Mouse (Mus musculus): ENCODE results near the gene Olfr166. TPM values are rescaled to one million over a fixed set of nuclear protein-coding genes. Genes with fewer than 3 reads are reported as not detected.
"Not testable (repeated sequence)": the region's sequence is repeated elsewhere in the genome, so short reads cannot be mapped to it uniquely, and the experiment has no call there.

The Olfr166 gene
- not detected in 2 replicates for polyA plus RNA-seq (2012; rRNA removed)

DNA sequence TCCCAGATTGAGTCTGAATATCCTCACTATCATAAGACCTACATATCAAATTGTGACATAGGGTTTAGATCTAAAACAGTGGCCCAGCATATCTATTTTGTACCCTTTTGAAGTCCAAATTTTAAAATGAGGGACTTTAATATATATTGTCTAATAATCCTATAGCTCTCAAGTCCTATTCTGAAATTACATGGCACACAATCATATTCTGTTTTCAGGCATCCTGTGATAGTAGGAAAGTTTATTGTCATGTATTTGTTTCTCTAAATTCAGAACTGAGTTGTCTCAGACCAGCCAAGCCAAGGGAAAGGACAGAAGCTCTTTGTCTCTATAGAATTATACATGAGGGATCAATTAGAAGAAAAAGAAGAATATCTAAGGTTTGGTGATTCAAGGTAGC lies at the start of gene Olfr166:
Gene Olfr166, plus strand, starts transcription at position 301 of the 400 bp plus-strand sequence.
- no peak within 1 kb of the TSS for H3K27ac ChIP-seq (ENCODE audit: insufficient read depth, low read length)
- H3K4me3 ChIP-seq (replicated peaks; ENCODE audit: insufficient read depth, low read depth, low read length) = no peak within 1 kb of the TSS
- no peaks in the 10 kb centered on the region for H3K4me1 ChIP-seq (ENCODE audit: control insufficient read depth, insufficient read depth, low read length)
- H3K27me3 ChIP-seq (ENCODE audit: control insufficient read depth, insufficient read depth, low read length) = no peaks in the 10 kb centered on the region
- DNase-seq = no peak
- TF ChIP-seq CTCF (IDR thresholded peaks at IDR 0.05; ENCODE audit: borderline replicate concordance, insufficient read depth, low read depth, low read length) (no peak), POLR2A (IDR thresholded peaks at IDR 0.05; ENCODE audit: borderline replicate concordance, insufficient read depth, low read length) (no peak)

DNA sequence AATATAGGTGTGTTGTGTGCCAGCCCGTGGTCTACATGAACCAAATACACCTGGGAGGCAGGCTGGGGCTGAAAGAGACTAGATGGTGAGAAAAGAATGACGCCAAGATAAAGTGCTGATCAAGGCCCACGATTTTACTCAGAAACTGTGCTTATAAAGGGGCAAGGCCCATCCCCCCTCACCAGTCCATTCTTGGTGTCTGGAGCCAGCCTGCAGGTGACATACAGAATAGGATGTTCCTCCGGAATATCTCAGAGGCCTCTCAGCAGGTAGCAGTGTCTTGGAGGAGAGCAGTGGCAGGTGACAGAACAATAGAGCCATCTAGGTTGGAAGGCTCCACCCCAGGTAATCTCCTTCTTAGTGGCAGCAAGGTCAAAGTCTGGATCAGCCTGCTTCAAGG lies 24.8 kb upstream of the Olfr166 start:
- H3K4me1 ChIP-seq (ENCODE audit: control insufficient read depth, insufficient read depth, low read length); H3K27me3 ChIP-seq (ENCODE audit: control insufficient read depth, insufficient read depth, low read length); H3K4me3 ChIP-seq (replicated peaks; ENCODE audit: insufficient read depth, low read depth, low read length); H3K27ac ChIP-seq (ENCODE audit: insufficient read depth, low read length); DNase-seq: not testable (repeated sequence)
- 74% methylated on average over 4 of the region's 4 CpGs for WGBS

DNA sequence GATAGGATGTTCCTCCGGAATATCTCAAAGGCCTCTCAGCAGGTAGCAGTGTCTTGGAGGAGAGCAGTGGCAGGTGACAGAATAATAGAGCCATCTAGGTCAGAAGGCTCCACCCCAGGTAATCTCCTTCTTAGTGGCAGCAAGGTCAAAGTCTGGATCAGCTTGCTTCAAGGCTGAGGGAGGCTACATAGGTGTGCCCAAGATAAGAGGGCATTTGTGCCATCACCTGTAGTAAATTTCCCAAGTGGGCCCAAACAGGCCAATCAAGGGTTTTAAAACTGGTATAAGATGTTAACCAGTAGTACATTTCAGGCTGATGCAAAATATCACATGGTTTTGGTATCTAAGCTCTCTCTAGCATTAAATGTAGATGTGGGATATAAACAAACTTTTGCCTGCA lies 19.1 kb upstream of the Olfr166 start:
- WGBS = 73% methylated on average over 1 of the region's 1 CpGs

DNA sequence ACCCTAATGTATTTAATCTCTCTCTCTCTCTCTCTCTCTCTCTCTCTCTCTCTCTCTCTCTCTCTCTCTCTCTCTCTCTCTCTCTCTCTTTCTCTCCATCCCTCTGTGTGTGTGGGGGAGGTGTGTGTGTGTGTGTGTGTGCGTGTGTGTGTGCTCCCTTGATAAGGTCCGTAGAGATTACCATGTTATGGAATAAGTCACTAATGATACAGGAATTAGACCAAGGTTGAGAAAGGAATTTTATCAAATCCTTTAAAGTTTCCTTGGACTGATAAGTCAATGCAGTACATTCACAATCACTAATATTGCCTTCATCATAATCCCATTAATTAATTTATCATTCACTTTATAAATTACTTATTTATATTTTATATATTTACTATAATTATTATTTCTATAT lies 38.7 kb downstream of the Olfr166 start, which contains the start of gene Olfr167:
Gene Olfr167, minus strand, starts transcription at position 101 of the 400 bp plus-strand sequence.
- H3K27me3 ChIP-seq (ENCODE audit: control insufficient read depth, insufficient read depth, low read length) = no peaks in the 10 kb centered on the region
- TF ChIP-seq CTCF (IDR thresholded peaks at IDR 0.05; ENCODE audit: borderline replicate concordance, insufficient read depth, low read depth, low read length) = no peak
- no peak for TF ChIP-seq POLR2A (IDR thresholded peaks at IDR 0.05; ENCODE audit: borderline replicate concordance, insufficient read depth, low read length)
- 80% methylated on average over 2 of the region's 2 CpGs for WGBS
- no peak within 1 kb of the TSS for H3K4me3 ChIP-seq (replicated peaks; ENCODE audit: insufficient read depth, low read depth, low read length)
- H3K27ac ChIP-seq (ENCODE audit: insufficient read depth, low read length) = no peak within 1 kb of the TSS
- no peaks in the 10 kb centered on the region for H3K4me1 ChIP-seq (ENCODE audit: control insufficient read depth, insufficient read depth, low read length)
- no peak for DNase-seq

More for the DNA sequence above, 19.1 kb upstream of the Olfr166 start:
- no peaks in the 10 kb centered on the region for H3K4me1 ChIP-seq (ENCODE audit: control insufficient read depth, insufficient read depth, low read length)
- DNase-seq = no peak
- no peak overlapping the region for H3K27ac ChIP-seq (ENCODE audit: insufficient read depth, low read length)
- H3K4me3 ChIP-seq (replicated peaks; ENCODE audit: insufficient read depth, low read depth, low read length) = no peak overlapping the region
- TF ChIP-seq CTCF (IDR thresholded peaks at IDR 0.05; ENCODE audit: borderline replicate concordance, insufficient read depth, low read depth, low read length) = no peak
- TF ChIP-seq POLR2A (IDR thresholded peaks at IDR 0.05; ENCODE audit: borderline replicate concordance, insufficient read depth, low read length) = no peak
- no peaks in the 10 kb centered on the region for H3K27me3 ChIP-seq (ENCODE audit: control insufficient read depth, insufficient read depth, low read length)

DNA sequence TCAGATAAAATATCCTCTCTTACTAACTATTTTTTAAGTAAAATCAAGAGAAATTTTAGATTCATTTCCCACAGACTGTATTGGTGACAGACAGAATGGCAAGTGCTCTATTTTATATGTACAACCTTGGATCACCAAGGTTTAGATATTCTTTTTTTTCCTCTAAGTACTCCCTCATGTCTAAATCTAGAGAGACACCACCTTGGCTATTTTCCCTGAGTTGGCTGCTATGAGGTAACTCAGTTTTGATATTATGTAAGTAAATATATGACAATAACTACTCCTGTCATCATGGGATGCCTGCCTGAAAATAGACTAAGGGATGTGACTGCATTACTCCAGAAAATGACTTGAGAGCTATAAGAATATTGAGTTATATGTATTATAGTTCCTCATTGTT lies 52.0 kb downstream of the Olfr166 start, which contains the start of gene Olfr168:
Gene Olfr168, minus strand, starts transcription at position 101 of the 400 bp plus-strand sequence.
- Histone ChIP-seq H3K4me1 (ENCODE audit: control insufficient read depth, insufficient read depth, low read length) (no peaks in the 10 kb centered on the region), H3K4me3 (replicated peaks; ENCODE audit: insufficient read depth, low read depth, low read length) (no peak within 1 kb of the TSS), H3K27me3 (ENCODE audit: control insufficient read depth, insufficient read depth, low read length) (no peaks in the 10 kb centered on the region), H3K27ac (ENCODE audit: insufficient read depth, low read length) (no peak within 1 kb of the TSS)
- TF ChIP-seq CTCF (IDR thresholded peaks at IDR 0.05; ENCODE audit: borderline replicate concordance, insufficient read depth, low read depth, low read length) (no peak), POLR2A (IDR thresholded peaks at IDR 0.05; ENCODE audit: borderline replicate concordance, insufficient read depth, low read length) (no peak)
- no peak for DNase-seq

Other genes with a start within 250 kb of the Olfr166 start
- not detected in 2 replicates for gene Olfr164, start 169.6 kb upstream of the Olfr166 start, polyA plus RNA-seq (2012; rRNA removed)
- gene Olfr165, start 60.6 kb upstream of the Olfr166 start, polyA plus RNA-seq (2012; rRNA removed) = not detected in 2 replicates
- gene Olfr167, start 38.6 kb downstream of the Olfr166 start, polyA plus RNA-seq (2012; rRNA removed) = not detected in 2 replicates
- not detected in 2 replicates for gene Olfr168, start 51.9 kb downstream of the Olfr166 start, polyA plus RNA-seq (2012; rRNA removed)
- not detected in 2 replicates for gene Olfr169, start 88.1 kb downstream of the Olfr166 start, polyA plus RNA-seq (2012; rRNA removed)
- not detected in 2 replicates for gene Olfr170, start 128.2 kb downstream of the Olfr166 start, polyA plus RNA-seq (2012; rRNA removed)
- gene Olfr171, start 146.2 kb downstream of the Olfr166 start, polyA plus RNA-seq (2012; rRNA removed) = not detected in 2 replicates
- gene Lamp3, start 222.7 kb downstream of the Olfr166 start, polyA plus RNA-seq (2012; rRNA removed) = not detected in 2 replicates